In genomic region chr5:3791048-3791447, GRCm38 (mm10) we compare ENCODE assay signal across 30 mouse cellular contexts. TPM values are rescaled to one million over a fixed set of nuclear protein-coding genes. Genes with fewer than 3 reads are reported as not detected.
"Had no signal": no experiment of that assay in that cellular context is flagged by ENCODE, and none has a peak within 500 bp of the region (broad histone marks: within the 10 kb centered on the region; RNA-seq: fewer than 3 reads in every experiment).

No protein-coding gene starts in this region.

- H3K27me3 ChIP-seq: heart, embryonic 12.5 days; hindbrain, embryonic 12.5 days; intestine, embryonic 15.5 days; kidney, embryonic 15.5 days; limb, embryonic 13.5 days; limb, embryonic 15.5 days; liver, embryonic 12.5 days had no signal

- H3K4me1 ChIP-seq: hindbrain, embryonic 12.5 days; intestine, embryonic 15.5 days; kidney, embryonic 15.5 days; limb, embryonic 13.5 days; limb, embryonic 15.5 days had no signal

- H3K27ac ChIP-seq: heart, embryonic 10.5 days; hindbrain, embryonic 10.5 days; hindbrain, embryonic 12.5 days; hindbrain, embryonic 14.5 days; intestine, embryonic 15.5 days; kidney, embryonic 15.5 days; kidney, postnatal 0 days; limb, embryonic 13.5 days; limb, embryonic 15.5 days; liver, embryonic 12.5 days had no signal

- DNase-seq: gastrocnemius, postnatal 25 days; heart, adult 18-20 months; heart, postnatal 10 days; heart, postnatal 4 days; kidney, adult 18-20 months; kidney, adult 8-10 months; kidney, postnatal 14 days; kidney, postnatal 36 days; layer of hippocampus, adult 9-11 months; layer of hippocampus, postnatal 36 days; left cerebral cortex, postnatal 4 days had no signal

- H3K4me2 ChIP-seq: heart, embryonic 12.5 days; hindbrain, embryonic 12.5 days; hindbrain, embryonic 14.5 days; intestine, embryonic 15.5 days; kidney, embryonic 15.5 days; limb, embryonic 13.5 days; limb, embryonic 15.5 days; liver, embryonic 12.5 days had no signal

- H3K9me3 ChIP-seq: heart, embryonic 10.5 days; heart, embryonic 12.5 days; hindbrain, embryonic 10.5 days; hindbrain, embryonic 12.5 days; intestine, embryonic 15.5 days; kidney, embryonic 15.5 days; limb, embryonic 13.5 days; limb, embryonic 15.5 days; liver, embryonic 12.5 days had no signal

- H3K4me3 ChIP-seq: heart, embryonic 10.5 days; heart, embryonic 12.5 days; hindbrain, embryonic 10.5 days; hindbrain, embryonic 12.5 days; intestine, embryonic 15.5 days; kidney, embryonic 15.5 days; limb, embryonic 13.5 days; limb, embryonic 15.5 days; liver, embryonic 12.5 days had no signal

- H3K36me3 ChIP-seq: heart, embryonic 10.5 days; heart, embryonic 12.5 days; intestine, embryonic 15.5 days; kidney, embryonic 15.5 days; limb, embryonic 13.5 days; limb, embryonic 15.5 days had no signal

- H3K9ac ChIP-seq: heart, embryonic 12.5 days; hindbrain, embryonic 12.5 days; hindbrain, embryonic 14.5 days; intestine, embryonic 15.5 days; kidney, embryonic 15.5 days; limb, embryonic 13.5 days; limb, embryonic 15.5 days; liver, embryonic 12.5 days had no signal

- ATAC-seq: hindbrain, embryonic 16.5 days; inflammation-experienced regulatory T-cells, adult 6 months; intestine, embryonic 15.5 days; intestine, postnatal 0 days; liver, embryonic 12.5 days had no signal

RNA-seq across cellular contexts. Expression of gene Lrrd1, which starts 53.9 kb away (rescaled TPM):
- total RNA-seq: gastrocnemius, adult 18-20 months; gastrocnemius, adult 8-10 months; gastrocnemius, postnatal 4 days; heart, adult 18-20 months; heart, postnatal 25 days; left cerebral cortex, postnatal 4 days; liver, adult 2 months had no signal
- polyA plus RNA-seq: intestine, embryonic 15.5 days; intestine, postnatal 0 days; kidney, embryonic 15.5 days; kidney, postnatal 0 days had no signal
